Mouse (Mus musculus): Measurements from ENCODE around the gene Ankrd11.

Gene Ankrd11

DNA sequence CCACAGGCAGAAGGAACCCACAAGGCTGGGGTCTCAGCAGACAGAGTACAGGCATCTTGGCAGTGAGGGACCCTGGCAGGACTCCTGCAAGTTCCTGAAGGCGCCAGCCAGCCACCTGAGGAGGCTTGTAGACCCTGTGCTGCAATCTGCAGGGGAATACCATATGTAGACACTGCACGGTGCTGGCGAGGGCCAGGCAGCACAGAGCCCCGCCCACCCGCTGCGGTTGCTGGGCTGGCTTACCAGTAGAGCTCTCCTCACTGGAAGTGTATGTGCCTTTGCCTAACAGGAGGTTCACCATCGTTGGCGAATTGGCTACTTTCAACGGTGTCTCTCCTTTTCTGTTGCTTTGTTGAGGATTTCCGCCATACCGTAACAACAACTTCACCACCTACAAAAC lies 145.8 kb downstream of the Ankrd11 start:
- no peak for DNase-seq (ENCODE audit: low read depth)

GRCm38 (mm10) chr8:122893451-122893850 lies 148.6 kb downstream of the Ankrd11 start:
- DNase-seq (ENCODE audit: low read depth) = no peak

- DNase-seq (ENCODE audit: low read depth) = no peak
Observed at GRCm38 (mm10) chr8:122891440-122891839, 150.6 kb downstream of the Ankrd11 start.

DNA sequence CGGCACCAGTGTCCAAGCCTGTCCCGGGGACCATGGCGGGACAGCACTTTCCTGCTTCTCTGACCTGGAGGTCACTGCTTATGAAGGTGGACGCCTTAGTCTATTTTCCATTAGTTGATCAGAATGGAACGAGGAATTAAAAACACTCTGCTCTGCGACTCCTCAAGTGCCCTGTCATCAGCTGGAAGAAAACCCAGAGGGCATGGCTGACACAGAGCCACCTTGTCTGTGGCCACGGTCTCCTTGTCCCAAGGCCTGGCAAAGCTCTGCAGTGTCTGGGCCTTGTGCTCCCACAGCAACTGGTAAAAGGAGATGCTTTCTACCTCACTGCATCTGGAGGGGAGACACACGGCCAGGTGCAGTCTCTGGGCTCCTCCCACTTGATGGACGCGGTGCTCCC lies 158.4 kb downstream of the Ankrd11 start:
- DNase-seq (ENCODE audit: low read depth) = no peak

GRCm38 (mm10) chr8:122880302-122880701 lies 161.8 kb downstream of the Ankrd11 start:
- no peak for DNase-seq (ENCODE audit: low read depth)

DNA sequence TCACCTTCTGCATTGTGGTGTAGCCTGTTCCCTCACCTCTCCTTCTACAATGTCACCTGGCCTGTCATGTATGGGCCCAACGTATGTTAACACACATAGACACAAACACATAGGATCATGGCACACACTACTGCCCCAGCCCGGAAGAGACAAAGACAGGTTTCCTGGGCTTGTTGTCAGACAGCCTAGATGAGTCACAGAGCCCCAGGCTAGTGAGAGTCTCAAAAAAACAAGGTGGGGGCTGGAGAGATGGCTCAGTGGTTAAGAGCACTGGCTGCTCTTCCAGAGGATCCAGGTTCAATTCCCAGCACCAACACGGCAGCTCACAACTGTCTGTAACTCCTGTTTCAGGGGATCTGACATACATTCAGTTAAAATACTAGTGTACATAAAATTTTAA lies 163.8 kb downstream of the Ankrd11 start:
- DNase-seq (ENCODE audit: low read depth) = peak; percentile 53

DNA sequence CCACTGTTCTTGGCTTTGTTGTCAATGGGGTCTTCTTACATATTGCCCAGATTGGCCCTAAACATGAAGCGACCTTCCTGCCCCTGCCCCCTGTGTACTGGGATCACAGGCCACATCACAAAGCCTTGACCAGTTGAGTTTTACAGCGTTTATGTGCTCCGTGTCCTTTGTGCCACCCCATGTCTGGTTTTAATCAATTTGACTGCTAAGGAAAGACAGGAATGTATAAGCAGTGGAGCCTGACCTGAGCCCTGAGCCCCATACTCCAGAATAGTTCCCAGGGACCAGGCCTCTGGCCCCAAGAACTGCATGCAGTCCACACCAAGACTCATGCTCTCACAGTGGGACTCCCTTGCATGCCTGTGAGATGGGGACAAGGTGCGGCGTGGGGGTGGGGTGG lies 166.9 kb downstream of the Ankrd11 start:
- DNase-seq (ENCODE audit: low read depth) = no peak

DNA sequence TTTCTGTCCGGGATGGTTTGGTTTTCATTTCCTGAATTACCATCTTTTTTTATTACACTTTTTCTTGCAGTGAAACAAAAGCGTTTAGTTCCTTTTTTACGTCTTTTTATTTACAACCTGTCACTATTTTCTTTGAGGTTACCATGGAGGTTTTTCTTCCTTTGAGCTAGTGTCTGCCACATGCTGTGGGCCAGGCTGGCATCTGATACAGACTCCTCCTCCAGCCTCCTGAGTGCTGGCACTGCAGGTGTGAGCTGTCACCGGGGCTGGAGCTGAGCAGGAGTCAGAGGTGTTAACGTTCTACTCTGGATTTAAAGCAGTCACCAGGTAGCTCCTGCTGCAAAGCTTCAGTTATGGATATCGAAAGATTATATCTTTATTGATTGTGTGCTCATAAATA lies 168.9 kb downstream of the Ankrd11 start:
- no peak for DNase-seq (ENCODE audit: low read depth)

GRCm38 (mm10) chr8:122871663-122872062 lies 170.4 kb downstream of the Ankrd11 start:
- DNase-seq (ENCODE audit: low read depth) = no peak

DNA sequence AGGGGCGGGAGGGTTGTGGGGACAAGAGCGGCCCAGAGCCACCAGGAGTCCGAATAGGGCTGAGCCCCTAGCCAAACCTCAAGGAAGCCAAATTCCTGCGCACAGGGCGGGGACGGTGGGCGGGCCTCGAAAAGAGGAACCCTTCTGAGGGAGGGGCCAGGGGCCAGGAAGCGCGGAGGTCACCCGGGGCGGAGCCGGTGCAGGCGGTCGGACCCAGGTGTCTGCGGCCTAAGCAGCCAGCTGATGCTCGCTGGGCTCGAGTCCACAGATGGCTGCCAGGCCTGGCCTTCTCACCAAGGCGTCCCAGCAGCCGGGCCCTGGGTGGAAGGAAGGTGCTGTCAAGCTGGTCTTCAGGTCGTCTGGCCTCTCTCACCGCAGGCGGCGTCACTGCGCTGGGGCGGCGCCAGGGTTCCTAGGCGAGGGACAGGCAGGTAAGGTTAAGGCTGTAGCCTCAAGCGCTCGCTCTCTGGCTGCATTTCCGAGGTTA lies 171.7 kb downstream of the Ankrd11 start:
- DNase-seq (ENCODE audit: low read depth) = peak; percentile 69

- DNase-seq (ENCODE audit: low read depth) = no peak
Observed at GRCm38 (mm10) chr8:122867982-122868381, 174.1 kb downstream of the Ankrd11 start.

GRCm38 (mm10) chr8:122866231-122866630 lies 175.8 kb downstream of the Ankrd11 start:
- no peak for DNase-seq (ENCODE audit: low read depth)

GRCm38 (mm10) chr8:122865441-122865840 lies 176.6 kb downstream of the Ankrd11 start:
- peak; percentile 30 for DNase-seq (ENCODE audit: low read depth)

DNA sequence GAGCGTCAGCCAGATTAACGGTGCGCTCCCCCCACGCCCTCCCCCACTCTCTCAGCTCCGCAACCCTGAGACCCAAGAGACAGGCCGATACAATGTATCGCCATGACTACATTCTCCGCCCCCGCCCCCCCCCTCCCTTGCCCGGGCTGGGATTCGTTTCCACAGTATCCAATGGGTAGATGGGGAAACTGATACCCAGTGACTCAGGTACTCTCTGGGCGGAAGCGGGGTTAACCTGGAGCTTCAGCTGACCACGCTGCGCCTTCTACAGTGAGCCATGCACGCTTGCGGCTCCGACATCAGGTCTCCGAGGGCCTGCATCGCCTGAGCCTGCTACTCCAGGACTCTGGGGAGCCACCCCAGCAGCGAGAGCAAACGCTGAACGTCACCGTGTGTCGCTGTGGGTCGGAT lies 177.4 kb downstream of the Ankrd11 start:
- no peak for DNase-seq (ENCODE audit: low read depth)

- DNase-seq (ENCODE audit: low read depth) = no peak
Observed at GRCm38 (mm10) chr8:122859843-122860242, 182.2 kb downstream of the Ankrd11 start.

- no peak for DNase-seq (ENCODE audit: low read depth)
Observed at GRCm38 (mm10) chr8:122856288-122856687, 185.8 kb downstream of the Ankrd11 start.

GRCm38 (mm10) chr8:122855123-122855522 lies 187.0 kb downstream of the Ankrd11 start:
- no peak for DNase-seq (ENCODE audit: low read depth)

DNA sequence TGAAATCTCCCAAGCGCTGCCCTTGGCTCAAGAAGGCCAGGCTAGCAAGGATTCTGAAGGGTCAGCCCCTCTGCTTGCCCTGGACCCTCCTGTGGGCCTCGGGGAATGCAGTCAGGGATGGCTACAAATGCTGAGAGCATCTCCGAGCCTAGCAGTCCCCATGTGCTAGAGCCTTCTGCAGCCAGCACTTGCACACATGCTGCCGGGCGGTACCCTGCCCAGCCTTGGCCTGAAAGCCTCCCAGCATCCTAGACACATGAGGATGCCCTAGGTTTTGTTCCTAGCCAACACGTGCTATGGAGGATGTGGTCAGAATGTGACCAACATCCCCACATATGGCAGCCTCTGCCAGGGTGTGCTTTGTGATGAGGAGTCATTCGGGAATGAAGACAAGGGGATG lies 187.7 kb downstream of the Ankrd11 start:
- no peak for DNase-seq (ENCODE audit: low read depth)

- DNase-seq (ENCODE audit: low read depth) = no peak
Observed at GRCm38 (mm10) chr8:122853340-122853771, 188.7 kb downstream of the Ankrd11 start.

DNA sequence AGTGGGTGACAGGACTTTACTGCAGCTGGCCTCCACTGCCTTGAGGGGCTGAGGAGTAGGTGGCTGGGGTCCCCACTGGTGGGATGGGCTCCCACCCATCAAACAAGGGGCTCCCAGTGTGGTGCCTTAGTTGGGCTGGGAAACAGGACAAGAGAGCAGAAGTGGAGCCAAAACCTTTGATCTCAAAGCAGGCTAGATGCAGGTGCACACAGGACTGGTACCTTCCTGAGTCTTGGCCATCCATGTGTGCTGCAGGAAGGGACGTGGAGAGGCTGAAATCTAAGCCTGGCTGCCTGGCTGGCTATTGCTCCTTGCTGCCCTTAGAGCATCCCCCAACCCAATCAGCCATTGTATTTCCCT lies 189.6 kb downstream of the Ankrd11 start:
- no peak for DNase-seq (ENCODE audit: low read depth)

DNA sequence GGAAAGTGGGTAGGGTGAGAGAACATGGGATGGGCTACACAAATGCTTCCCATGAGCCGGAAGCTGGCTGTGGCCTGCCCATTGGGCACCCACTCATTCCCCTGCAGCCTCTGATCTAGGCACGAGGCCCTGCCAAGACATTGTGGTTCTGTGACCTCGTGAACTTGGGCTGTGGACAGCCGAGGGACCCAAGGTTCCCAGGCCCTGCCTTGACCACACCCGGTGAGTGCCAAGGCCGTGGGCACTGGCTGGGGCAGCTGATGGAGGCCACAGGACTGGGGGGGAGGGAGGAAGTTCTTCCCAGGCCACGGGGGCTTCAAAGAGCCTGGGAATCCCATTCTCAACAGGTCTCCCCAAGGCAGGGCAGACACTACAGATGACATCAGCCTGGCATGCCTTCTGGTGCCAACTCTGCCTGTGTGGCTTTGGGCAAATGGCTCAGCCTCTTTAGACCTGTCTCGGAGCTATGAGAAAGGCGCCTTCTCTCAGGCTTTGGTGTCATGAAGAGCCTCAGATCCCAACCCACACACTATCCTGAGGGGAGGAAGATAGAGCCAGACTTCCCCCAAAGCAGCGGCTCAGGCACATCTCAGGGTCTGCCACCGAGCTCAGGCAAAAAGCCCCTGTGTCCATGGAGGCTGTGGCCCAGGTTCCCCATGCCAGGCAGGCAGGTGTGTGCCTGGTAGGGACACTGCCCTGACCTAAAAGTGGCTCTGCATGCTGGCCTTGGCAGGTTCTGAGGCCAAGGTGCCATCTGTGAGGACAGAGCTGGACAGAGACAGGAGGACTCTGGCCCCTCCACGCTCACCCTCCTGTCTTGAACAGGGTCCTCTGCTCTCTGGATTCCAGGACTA lies 190.2 kb downstream of the Ankrd11 start:
- DNase-seq (ENCODE audit: low read depth) = no peak

GRCm38 (mm10) chr8:122850641-122851240 lies 191.3 kb downstream of the Ankrd11 start:
- DNase-seq (ENCODE audit: low read depth) = no peak

DNA sequence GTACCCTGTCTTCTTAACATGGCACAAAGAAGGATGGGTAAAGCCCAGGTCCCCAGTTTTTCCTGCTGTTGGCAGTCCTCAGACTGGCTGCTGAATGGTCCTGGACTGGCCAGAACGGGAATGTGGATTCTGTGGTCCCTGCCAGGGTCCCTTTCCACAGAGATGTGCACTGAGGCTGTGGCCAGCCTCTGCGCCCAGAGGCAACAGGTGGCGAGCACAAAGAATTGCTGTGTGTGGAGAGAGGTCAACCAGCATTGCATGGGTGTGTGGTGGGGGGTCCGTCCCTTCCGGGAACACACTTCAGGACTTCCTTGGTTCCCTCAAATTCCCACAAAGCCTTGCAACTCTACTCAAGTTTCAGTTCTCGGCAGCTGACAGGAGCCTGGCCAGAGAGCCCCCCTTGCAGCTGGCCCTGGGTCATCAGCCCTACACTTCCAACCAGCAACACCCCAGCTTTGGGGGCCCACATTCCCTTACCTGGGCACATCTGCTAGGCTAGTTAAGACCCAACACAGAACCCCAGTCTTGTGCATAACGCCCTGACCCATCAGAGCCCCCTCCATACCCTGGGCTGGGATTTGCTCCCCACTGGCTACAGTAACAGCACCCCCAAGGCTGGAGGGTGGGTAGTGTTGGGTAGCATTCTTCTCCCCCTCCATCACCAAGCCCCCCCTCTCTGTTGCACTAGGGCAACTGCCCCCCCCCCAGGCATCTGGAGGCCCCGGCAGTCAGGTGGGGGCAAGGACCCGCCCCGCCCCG lies 192.7 kb downstream of the Ankrd11 start:
- no peak for DNase-seq (ENCODE audit: low read depth)

Measured in 416B (cell line).